Mouse (Mus musculus): ENCODE measurements around the gene Olfr1281. TPM values are rescaled to one million over a fixed set of nuclear protein-coding genes. Genes with fewer than 3 reads are reported as not detected.
"Not testable (repeated sequence)": the region's sequence is repeated elsewhere in the genome, so short reads cannot be mapped to it uniquely, and the experiment has no call there.

The Olfr1281 gene
- polyA plus RNA-seq (2016; fragmentation: Nextera tagmentation; extraction: Ambion mirVana): not detected in 2 replicates

DNA sequence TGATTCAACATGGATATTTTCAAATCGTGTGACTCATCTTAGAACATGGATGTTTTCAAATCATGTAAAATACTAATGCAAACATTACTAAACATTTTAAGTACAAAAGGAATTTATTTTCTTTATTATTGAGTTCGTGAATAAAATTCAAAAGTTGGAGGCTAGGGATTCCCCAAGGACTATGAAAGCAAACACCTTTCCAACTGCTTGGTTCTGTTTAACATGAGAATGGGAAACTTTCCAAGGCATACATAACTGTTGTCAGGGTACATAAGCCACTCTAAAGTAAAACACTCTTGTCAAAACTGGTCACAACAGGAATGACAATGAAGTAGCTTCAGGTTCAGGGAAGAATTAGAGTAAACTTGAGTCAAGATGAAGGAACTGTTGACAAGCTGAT is at the start of gene Olfr1281:
Gene Olfr1281, plus strand, starts transcription at position 301 of the 400 bp plus-strand sequence.
- 75% methylated on average over 2 of the region's 2 CpGs for WGBS
- H3K36me3 ChIP-seq: no peaks in the 10 kb centered on the region
- no peak within 1 kb of the TSS for H3K4me3 ChIP-seq
- no peak for DNase-seq (ENCODE audit: low spot score)
- H3K4me1 ChIP-seq: no peaks in the 10 kb centered on the region
- H3K27me3 ChIP-seq (ENCODE audit: low read depth, poor library complexity, severe bottlenecking): no peaks in the 10 kb centered on the region
- no peak within 1 kb of the TSS for H3K27ac ChIP-seq
- H3K9me3 ChIP-seq (replicated peaks): no peaks in the 10 kb centered on the region

DNA sequence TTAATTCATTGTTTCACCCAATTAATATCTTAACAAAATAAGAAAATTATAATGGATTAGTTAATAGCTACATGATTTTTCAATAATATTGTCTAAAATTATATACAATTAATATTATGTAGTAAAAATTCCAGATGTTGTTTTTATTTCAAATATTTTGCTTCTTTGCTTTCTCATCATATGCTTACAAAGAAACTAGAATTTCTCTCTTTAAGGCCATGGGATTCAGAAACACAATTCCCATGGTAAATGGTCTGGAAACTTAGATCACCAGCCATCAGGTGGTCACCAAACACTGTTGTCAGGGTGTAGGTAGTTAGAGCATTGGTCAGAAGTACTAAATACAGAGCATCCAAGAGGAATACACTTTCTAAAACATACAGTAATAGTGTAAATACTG is 36.5 kb upstream of the Olfr1281 start, which contains the start of gene Olfr1278:
Gene Olfr1278, plus strand, starts transcription at position 301 of the 400 bp plus-strand sequence.
- H3K36me3 ChIP-seq: no peaks in the 10 kb centered on the region
- DNase-seq (ENCODE audit: low spot score): no peak
- no peak within 1 kb of the TSS for H3K4me3 ChIP-seq
- H3K27me3 ChIP-seq (ENCODE audit: low read depth, poor library complexity, severe bottlenecking): no peaks in the 10 kb centered on the region
- H3K27ac ChIP-seq: no peak within 1 kb of the TSS
- no peaks in the 10 kb centered on the region for H3K4me1 ChIP-seq
- no peaks in the 10 kb centered on the region for H3K9me3 ChIP-seq (replicated peaks)

DNA sequence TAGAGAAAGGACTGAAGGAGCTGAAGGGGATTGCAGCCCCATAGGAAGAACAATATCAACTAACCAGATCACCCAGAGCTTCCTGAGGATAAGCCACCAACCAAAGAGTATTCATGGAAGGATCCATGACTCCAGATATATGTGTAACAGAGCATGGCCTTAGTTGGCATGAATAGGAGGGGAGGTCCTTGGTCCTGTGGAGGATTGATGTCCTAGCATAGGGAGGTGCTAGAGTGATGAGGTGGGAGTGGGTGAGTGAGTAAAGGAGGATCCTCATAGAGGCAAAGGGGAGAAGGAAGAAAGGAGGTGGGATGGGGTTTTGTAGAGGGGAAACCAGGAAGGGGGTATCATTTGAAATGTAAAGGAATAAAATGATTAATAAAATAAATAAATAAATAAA is 27.8 kb upstream of the Olfr1281 start:
- no peak for DNase-seq (ENCODE audit: low spot score)
- Histone ChIP-seq H3K4me3 (no peak overlapping the region), H3K27ac (no peak overlapping the region), H3K4me1 (no peaks in the 10 kb centered on the region), H3K36me3 (no peaks in the 10 kb centered on the region), H3K27me3 (ENCODE audit: low read depth, poor library complexity, severe bottlenecking) (no peaks in the 10 kb centered on the region), H3K9me3 (replicated peaks) (no peaks in the 10 kb centered on the region)

DNA sequence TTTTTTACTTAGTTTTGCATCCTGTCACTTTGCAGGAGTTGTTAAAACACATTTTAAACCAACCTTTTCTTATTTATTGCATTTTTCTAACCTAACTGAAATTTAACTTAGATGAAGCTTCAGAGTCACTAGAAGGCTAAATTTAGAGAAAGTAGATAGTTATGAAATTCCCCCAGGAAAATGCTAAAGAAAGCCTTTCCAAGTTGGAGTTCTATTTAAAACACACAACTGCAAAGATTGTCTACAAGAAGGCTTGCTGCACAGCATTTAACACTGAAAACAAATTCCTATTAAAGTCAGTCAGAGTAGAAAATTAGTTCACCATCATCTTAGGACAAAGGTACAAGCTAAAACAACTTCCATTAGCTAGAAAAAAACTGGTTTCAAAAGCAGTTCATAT is 25.9 kb upstream of the Olfr1281 start, which contains the start of gene Olfr1279:
Gene Olfr1279, plus strand, starts transcription at position 262 of the 400 bp plus-strand sequence.
- Histone ChIP-seq H3K9me3 (replicated peaks) (no peaks in the 10 kb centered on the region), H3K27ac (no peak within 1 kb of the TSS), H3K27me3 (ENCODE audit: low read depth, poor library complexity, severe bottlenecking) (no peaks in the 10 kb centered on the region), H3K36me3 (no peaks in the 10 kb centered on the region), H3K4me3 (no peak within 1 kb of the TSS), H3K4me1 (no peaks in the 10 kb centered on the region)
- DNase-seq (ENCODE audit: low spot score): no peak

DNA sequence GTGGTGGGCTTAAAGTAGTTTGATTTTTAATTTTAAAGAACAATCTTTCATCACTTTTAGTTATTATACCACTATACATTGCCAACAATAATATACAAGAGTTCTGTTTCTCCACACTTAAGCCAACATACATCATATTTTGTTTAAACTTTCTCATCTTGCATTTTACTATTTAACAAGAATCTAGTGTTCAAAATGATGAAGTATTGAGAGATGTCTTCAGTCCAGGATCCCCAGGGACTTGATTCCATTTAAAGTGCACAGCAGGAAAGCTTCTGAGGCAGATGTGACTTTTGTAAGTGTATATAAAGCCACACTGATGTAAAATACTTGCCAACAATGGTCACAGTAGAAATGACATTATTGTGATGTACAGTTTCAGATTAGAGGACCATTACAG is 12.6 kb upstream of the Olfr1281 start, which contains the start of gene Olfr1280:
Gene Olfr1280, plus strand, starts transcription at position 301 of the 400 bp plus-strand sequence.
- Histone ChIP-seq H3K27ac (no peak within 1 kb of the TSS), H3K36me3 (no peaks in the 10 kb centered on the region), H3K27me3 (ENCODE audit: low read depth, poor library complexity, severe bottlenecking) (no peaks in the 10 kb centered on the region), H3K9me3 (replicated peaks) (no peaks in the 10 kb centered on the region), H3K4me1 (no peaks in the 10 kb centered on the region), H3K4me3 (no peak within 1 kb of the TSS)
- no peak for DNase-seq (ENCODE audit: low spot score)

DNA sequence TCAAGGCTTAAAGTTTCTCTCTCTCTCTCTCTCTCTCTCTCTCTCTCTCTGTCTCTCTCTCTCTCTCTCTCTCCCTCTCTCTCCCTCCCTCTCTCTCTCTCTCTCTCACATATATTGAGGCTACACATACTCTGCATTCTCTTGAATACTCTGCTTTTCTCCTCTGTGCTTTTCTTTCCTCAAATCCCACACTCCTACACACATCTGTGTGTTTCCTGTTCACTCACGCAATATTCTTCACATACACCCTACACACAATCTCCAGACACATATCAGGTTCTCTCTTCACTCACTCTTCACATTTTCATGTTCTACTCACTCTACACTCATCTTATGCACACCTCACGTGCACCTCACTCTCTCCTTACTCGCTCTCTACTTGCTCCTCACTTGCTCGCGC is 7.4 kb downstream of the Olfr1281 start:
- H3K27ac ChIP-seq; H3K36me3 ChIP-seq; H3K4me1 ChIP-seq; H3K27me3 ChIP-seq (ENCODE audit: low read depth, poor library complexity, severe bottlenecking); H3K4me3 ChIP-seq; H3K9me3 ChIP-seq (replicated peaks); DNase-seq (ENCODE audit: low spot score): not testable (repeated sequence)
- WGBS: 92% methylated on average over 5 of the region's 5 CpGs

DNA sequence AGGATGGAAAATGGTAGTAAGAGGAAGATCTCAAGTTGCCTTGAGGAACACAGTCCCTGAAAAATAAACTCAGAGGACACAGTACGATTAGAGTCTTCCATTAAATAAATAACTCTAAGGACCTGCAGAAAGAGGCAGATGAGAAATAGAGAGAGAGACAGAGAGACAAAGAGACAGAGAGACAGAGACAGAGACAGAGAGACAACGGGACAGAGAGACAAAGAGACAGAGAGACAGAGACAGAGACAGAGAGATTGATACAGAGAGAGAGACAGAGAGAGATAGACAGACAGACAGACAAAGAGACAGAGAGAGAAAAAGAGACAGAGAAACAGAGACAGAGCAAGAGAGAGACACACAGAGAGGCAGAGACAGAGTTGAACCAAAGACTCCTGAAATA is 9.7 kb downstream of the Olfr1281 start, which contains the start of gene Olfr1282:
Gene Olfr1282, minus strand, starts transcription at position 101 of the 400 bp plus-strand sequence.
- Histone ChIP-seq H3K27ac (no peak within 1 kb of the TSS), H3K4me3 (no peak within 1 kb of the TSS), H3K9me3 (replicated peaks) (no peaks in the 10 kb centered on the region), H3K36me3 (no peaks in the 10 kb centered on the region), H3K4me1 (no peaks in the 10 kb centered on the region), H3K27me3 (ENCODE audit: low read depth, poor library complexity, severe bottlenecking) (no peaks in the 10 kb centered on the region)
- WGBS: 89% methylated on average over 2 of the region's 2 CpGs
- DNase-seq (ENCODE audit: low spot score): no peak

DNA sequence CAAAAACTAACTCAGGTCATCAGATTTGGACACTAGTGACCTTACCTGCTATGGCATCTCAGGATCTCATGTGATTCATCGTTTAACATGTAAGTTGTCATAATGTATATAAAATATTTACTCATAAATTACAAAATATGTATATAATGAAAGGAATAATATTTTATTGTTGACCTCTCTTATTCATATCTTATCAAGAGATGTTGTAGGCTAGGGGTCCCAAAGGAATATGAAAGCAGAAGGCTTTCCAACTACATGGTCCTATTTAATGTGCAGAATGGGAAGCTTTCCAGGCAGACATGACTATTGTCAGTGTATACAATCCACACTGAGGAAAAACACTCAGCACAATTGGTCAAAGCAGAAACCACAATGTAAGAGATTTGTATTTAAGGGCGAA is 40.2 kb downstream of the Olfr1281 start, which contains the start of gene Olfr1283:
Gene Olfr1283, plus strand, starts transcription at position 301 of the 400 bp plus-strand sequence.
- no peak for DNase-seq (ENCODE audit: low spot score)
- H3K4me1 ChIP-seq: no peaks in the 10 kb centered on the region
- no peaks in the 10 kb centered on the region for H3K36me3 ChIP-seq
- 82% methylated on average over 2 of the region's 2 CpGs for WGBS
- no peaks in the 10 kb centered on the region for H3K27me3 ChIP-seq (ENCODE audit: low read depth, poor library complexity, severe bottlenecking)
- no peaks in the 10 kb centered on the region for H3K9me3 ChIP-seq (replicated peaks)
- no peak within 1 kb of the TSS for H3K4me3 ChIP-seq
- H3K27ac ChIP-seq: no peak within 1 kb of the TSS

DNA sequence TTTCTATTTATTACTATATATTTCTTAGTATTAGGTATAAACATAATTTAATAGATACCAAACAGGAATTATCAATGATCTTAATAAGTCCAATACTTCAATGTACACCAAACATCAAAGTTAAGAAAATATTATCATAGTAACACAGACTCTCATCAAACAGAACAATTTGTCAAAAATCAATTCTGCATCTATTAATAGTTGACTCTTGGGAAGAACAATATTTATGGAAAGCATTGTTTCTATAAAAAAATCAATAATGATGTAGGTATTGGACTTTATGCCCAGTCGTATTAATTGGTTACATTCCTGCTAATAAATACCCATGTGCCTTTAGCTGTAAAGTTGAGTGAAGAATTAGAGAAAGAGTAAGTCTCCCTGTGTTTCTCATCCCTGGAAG is 48.9 kb downstream of the Olfr1281 start, which contains the start of gene Olfr1284:
Gene Olfr1284, plus strand, starts transcription at position 301 of the 400 bp plus-strand sequence.
- Histone ChIP-seq H3K4me1 (no peaks in the 10 kb centered on the region), H3K27me3 (ENCODE audit: low read depth, poor library complexity, severe bottlenecking) (no peaks in the 10 kb centered on the region), H3K36me3 (no peaks in the 10 kb centered on the region), H3K27ac (no peak within 1 kb of the TSS), H3K9me3 (replicated peaks) (no peaks in the 10 kb centered on the region), H3K4me3 (no peak within 1 kb of the TSS)
- WGBS: 98% methylated on average over 1 of the region's 1 CpGs
- no peak for DNase-seq (ENCODE audit: low spot score)

Other genes starting within 250 kb of the Olfr1281 start
- gene Gm13941, start 220.5 kb upstream of the Olfr1281 start, polyA plus RNA-seq (2016; fragmentation: Nextera tagmentation; extraction: Ambion mirVana): not detected in 2 replicates
- gene Gm15130, start 173.6 kb upstream of the Olfr1281 start, polyA plus RNA-seq (2016; fragmentation: Nextera tagmentation; extraction: Ambion mirVana): not detected in 2 replicates
- gene 4930430A15Rik, start 96.9 kb upstream of the Olfr1281 start, polyA plus RNA-seq (2016; fragmentation: Nextera tagmentation; extraction: Ambion mirVana): not detected in 2 replicates
- gene Olfr1275, start 91.2 kb upstream of the Olfr1281 start, polyA plus RNA-seq (2016; fragmentation: Nextera tagmentation; extraction: Ambion mirVana): not detected in 2 replicates
- gene Olfr1276, start 72.0 kb upstream of the Olfr1281 start, polyA plus RNA-seq (2016; fragmentation: Nextera tagmentation; extraction: Ambion mirVana): not detected in 2 replicates
- gene Olfr1277, start 52.4 kb upstream of the Olfr1281 start, polyA plus RNA-seq (2016; fragmentation: Nextera tagmentation; extraction: Ambion mirVana): not detected in 2 replicates
- gene Olfr1278, start 36.4 kb upstream of the Olfr1281 start, polyA plus RNA-seq (2016; fragmentation: Nextera tagmentation; extraction: Ambion mirVana): not detected in 2 replicates
- gene Olfr1279, start 25.9 kb upstream of the Olfr1281 start, polyA plus RNA-seq (2016; fragmentation: Nextera tagmentation; extraction: Ambion mirVana): not detected in 2 replicates
- not detected in 2 replicates for gene Olfr1280, start 12.5 kb upstream of the Olfr1281 start, polyA plus RNA-seq (2016; fragmentation: Nextera tagmentation; extraction: Ambion mirVana)
- not detected in 2 replicates for gene Olfr1282, start 9.6 kb downstream of the Olfr1281 start, polyA plus RNA-seq (2016; fragmentation: Nextera tagmentation; extraction: Ambion mirVana)
- gene Olfr1283, start 40.3 kb downstream of the Olfr1281 start, polyA plus RNA-seq (2016; fragmentation: Nextera tagmentation; extraction: Ambion mirVana): not detected in 2 replicates
- gene Olfr1284, start 49.0 kb downstream of the Olfr1281 start, polyA plus RNA-seq (2016; fragmentation: Nextera tagmentation; extraction: Ambion mirVana): not detected in 2 replicates
- gene Olfr1286, start 96.6 kb downstream of the Olfr1281 start, polyA plus RNA-seq (2016; fragmentation: Nextera tagmentation; extraction: Ambion mirVana): not detected in 2 replicates
- not detected in 2 replicates for gene Olfr1287, start 122.6 kb downstream of the Olfr1281 start, polyA plus RNA-seq (2016; fragmentation: Nextera tagmentation; extraction: Ambion mirVana)
- not detected in 2 replicates for gene Olfr1288, start 147.6 kb downstream of the Olfr1281 start, polyA plus RNA-seq (2016; fragmentation: Nextera tagmentation; extraction: Ambion mirVana)
- gene Olfr1289, start 154.3 kb downstream of the Olfr1281 start, polyA plus RNA-seq (2016; fragmentation: Nextera tagmentation; extraction: Ambion mirVana): not detected in 2 replicates
- gene Olfr1290, start 167.3 kb downstream of the Olfr1281 start, polyA plus RNA-seq (2016; fragmentation: Nextera tagmentation; extraction: Ambion mirVana): not detected in 2 replicates
- gene Olfr1291-ps1, start 170.7 kb downstream of the Olfr1281 start, polyA plus RNA-seq (2016; fragmentation: Nextera tagmentation; extraction: Ambion mirVana): not detected in 2 replicates
- gene Olfr1293-ps, start 198.7 kb downstream of the Olfr1281 start, polyA plus RNA-seq (2016; fragmentation: Nextera tagmentation; extraction: Ambion mirVana): not detected in 2 replicates
- gene Olfr1294, start 213.8 kb downstream of the Olfr1281 start, polyA plus RNA-seq (2016; fragmentation: Nextera tagmentation; extraction: Ambion mirVana): not detected in 2 replicates
- not detected in 2 replicates for gene Olfr1295, start 243.2 kb downstream of the Olfr1281 start, polyA plus RNA-seq (2016; fragmentation: Nextera tagmentation; extraction: Ambion mirVana)

Measured in limb, embryonic 10.5 days (tissue).